Mouse (Mus musculus) liver, embryonic 16.5 days (tissue): ENCODE measurements around the gene Pafah1b3. TPM values are rescaled to one million over a fixed set of nuclear protein-coding genes. Genes with fewer than 3 reads are reported as not detected.
"Not testable (repeated sequence)": the region's sequence is repeated elsewhere in the genome, so short reads cannot be mapped to it uniquely, and the experiment has no call there.

Experiments used
- ATAC-seq: fragments of 200-750 bp; cut with Nextera tagmentation; 2 replicates; pipeline ENCODE4 v1.8.0; 2017; ENCODE audit warnings: low read depth, mild to moderate bottlenecking, moderate number of reproducible peaks, moderate library complexity
- H3K27ac ChIP-seq: fragments of 300-500 bp; sonication (generic); 2 replicates; pipeline ENCODE4 v1.5.1; 2014; ENCODE audit warnings: mild to moderate bottlenecking, low read length
- H3K27me3 ChIP-seq: fragments of 300-500 bp; sonication (generic); 2 replicates; pipeline ENCODE4 v1.6.1; 2014; ENCODE audit warnings: low read depth, low read length, mixed read lengths; ENCODE audit not compliant: control insufficient read depth, insufficient read depth
- H3K36me3 ChIP-seq: fragments of 300-500 bp; sonication (generic); 2 replicates; pipeline ENCODE4 v1.6.1; 2014; ENCODE audit warnings: mild to moderate bottlenecking; ENCODE audit not compliant: control insufficient read depth, insufficient read depth
- H3K4me1 ChIP-seq: fragments of 300-500 bp; sonication (generic); 2 replicates; pipeline ENCODE4 v1.6.1; 2014; ENCODE audit warnings: low read depth, low read length, mixed read lengths; ENCODE audit not compliant: control insufficient read depth
- H3K4me2 ChIP-seq: fragments of 300-500 bp; sonication (generic); 2 replicates; pipeline ENCODE4 v1.6.1; 2014; ENCODE audit warnings: low read depth, low read length, mixed read lengths
- H3K4me3 ChIP-seq: fragments of 300-500 bp; sonication (generic); 2 replicates; pipeline ENCODE4 v1.5.1; 2014; ENCODE audit warnings: low read depth, mild to moderate bottlenecking, low read length
- H3K9ac ChIP-seq: fragments of 300-500 bp; sonication (generic); 2 replicates; pipeline ENCODE4 v1.6.1; 2014; ENCODE audit warnings: low read depth, low read length
- H3K9me3 ChIP-seq: fragments of 300-500 bp; sonication (generic); replicated peaks from 2 replicates; pipeline ENCODE4 v1.6.1; 2016; ENCODE audit warnings: low read length; ENCODE audit not compliant: control insufficient read depth
- WGBS: fragments of 180-500 bp; shearing (Covaris S2); extraction: QIAGEN DNeasy Blood & Tissue Kit; methylation state at CpG from one replicate; pipeline ENCODE4 v1.1.7; 2014; ENCODE audit not compliant: insufficient replicate concordance; 5-methylcytosine and 5-hydroxymethylcytosine counted together
- polyA plus RNA-seq: library from polyadenylated mRNA; unstranded; fragments of >200 nt; fragmentation: Nextera tagmentation; extraction: Ambion mirVana; gene quantifications from 2 replicates; pipeline ENCODE4 v1.2.1, GENCODE M21; 2015

Pafah1b3 gene
- polyA plus RNA-seq: 25.6 and 26.2 TPM in 2 replicates

DNA sequence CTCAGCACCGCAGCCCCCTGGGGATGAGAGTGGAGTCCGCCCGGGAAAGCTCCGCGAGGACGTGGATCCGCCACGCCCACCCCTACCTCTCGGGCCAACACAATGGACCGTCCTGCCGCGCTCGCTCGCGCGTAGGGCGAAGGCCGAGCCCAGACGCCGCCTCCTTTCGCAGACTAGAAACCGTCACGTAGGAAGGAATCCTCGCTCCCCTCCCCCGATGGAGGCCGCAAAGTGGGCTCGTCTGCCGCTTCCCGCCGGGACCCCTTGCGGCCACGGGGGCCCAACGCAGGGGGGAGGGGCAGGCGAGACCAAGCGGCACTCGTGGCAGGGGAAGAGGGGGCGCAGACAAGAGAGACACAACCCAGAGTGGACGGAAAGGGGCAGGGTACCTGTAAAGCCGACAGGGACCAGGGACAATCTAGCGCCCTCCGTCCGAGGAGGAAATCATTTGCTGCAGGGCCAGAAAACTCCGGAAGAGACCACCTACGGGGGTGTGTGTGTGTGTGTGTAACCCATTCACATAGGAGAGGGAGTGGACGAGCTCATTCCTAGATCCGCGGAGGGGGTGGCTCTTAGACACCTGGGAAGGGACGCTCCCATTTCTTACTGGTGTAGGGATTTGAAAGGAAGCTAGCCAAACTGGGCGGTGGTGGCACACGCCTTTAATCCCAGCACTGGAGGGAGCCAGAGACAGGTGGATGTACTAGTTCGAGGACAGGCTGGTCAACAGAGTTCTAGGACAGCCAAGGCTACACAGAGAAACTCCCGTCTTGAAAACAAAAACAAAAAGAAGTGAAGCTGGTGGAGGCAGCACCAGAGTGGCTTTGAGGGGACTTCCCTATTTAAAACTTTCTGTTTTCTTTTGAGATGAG lies at the start of gene Pafah1b3:
Gene Pafah1b3 (minus strand): TSS at position 533 of the 872 bp plus-strand sequence.
- Histone ChIP-seq H3K4me3 (peak within 1 kb of the TSS; percentile 73), H3K4me2 (peak within 1 kb of the TSS; percentile 88), H3K9me3 (no peaks in the 10 kb centered on the region), H3K36me3 (peaks cover 12% of the 10 kb centered on the region), H3K27me3 (no peaks in the 10 kb centered on the region), H3K4me1 (peaks cover 19% of the 10 kb centered on the region), H3K27ac (peak within 1 kb of the TSS; percentile 75), H3K9ac (peak within 1 kb of the TSS; percentile 77)
- peak; percentile 88 for ATAC-seq
- under 1% methylated on average over 51 of the region's 52 CpGs for WGBS

DNA sequence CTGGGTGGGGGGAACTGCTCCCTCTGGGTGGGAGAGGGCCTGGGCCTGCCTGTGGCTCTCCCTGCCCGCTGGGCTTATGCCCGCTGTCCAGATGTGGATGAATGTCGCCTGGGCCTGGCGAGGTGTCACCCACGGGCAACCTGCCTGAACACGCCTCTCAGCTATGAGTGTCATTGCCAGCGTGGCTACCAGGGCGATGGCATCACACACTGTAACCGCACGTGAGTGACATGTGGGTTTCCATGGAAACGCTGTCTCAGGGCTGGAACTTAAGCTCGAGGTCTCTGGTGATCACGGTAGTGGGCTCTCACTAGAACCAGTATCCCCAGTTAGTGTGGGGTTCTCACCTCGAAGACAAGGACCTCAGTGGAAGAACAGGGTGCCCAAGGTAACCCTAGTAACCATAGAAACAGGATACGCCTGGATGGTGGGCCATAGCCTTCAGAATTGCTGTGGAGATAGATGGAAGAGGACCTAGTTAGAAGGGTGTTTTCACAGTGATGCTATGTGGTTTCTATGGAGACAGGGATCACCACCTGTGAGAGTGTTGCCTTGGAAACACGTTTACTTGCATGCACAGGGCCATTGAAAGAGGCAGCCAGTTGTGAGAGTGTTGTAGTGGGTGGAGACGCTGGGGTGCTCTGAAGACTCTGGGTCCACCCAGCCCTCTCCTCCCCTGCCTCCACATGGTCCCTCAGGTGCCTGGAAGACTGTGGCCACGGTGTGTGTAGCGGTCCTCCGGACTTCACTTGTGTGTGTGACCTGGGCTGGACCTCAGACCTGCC lies 43.4 kb upstream of the Pafah1b3 start:
- Histone ChIP-seq H3K27me3 (no peaks in the 10 kb centered on the region), H3K4me1 (no peaks in the 10 kb centered on the region), H3K36me3 (no peaks in the 10 kb centered on the region), H3K4me3 (no peak overlapping the region), H3K27ac (no peak overlapping the region), H3K4me2 (no peak overlapping the region), H3K9ac (no peak overlapping the region), H3K9me3 (no peaks in the 10 kb centered on the region)
- 65% methylated on average over 20 of the region's 20 CpGs for WGBS
- no peak for ATAC-seq

DNA sequence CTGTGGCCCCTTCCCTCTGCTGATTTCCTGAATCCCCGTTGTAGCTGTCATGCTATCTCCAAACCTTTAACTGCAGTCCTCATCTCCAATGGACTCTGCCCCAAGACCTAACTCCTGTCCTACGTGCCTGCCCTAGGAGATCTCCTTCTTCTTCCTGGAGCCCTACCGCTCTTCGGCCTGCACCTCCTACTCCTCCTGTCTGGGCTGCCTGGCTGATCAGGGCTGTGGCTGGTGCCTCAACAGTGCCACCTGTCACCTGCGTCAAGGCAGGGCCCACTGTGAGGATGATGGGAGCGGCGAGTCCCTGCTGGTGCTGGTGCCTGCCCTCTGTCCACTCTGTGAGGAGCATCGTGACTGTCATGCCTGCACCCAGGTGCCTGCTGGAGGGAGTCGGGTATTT lies 41.5 kb upstream of the Pafah1b3 start:
- no peak for ATAC-seq
- no peaks in the 10 kb centered on the region for H3K27me3 ChIP-seq
- 74% methylated on average over 9 of the region's 9 CpGs for WGBS
- no peaks in the 10 kb centered on the region for H3K9me3 ChIP-seq
- no peak overlapping the region for H3K4me3 ChIP-seq
- H3K27ac ChIP-seq: no peak overlapping the region
- H3K4me1 ChIP-seq: no peaks in the 10 kb centered on the region
- H3K9ac ChIP-seq: no peak overlapping the region
- H3K4me2 ChIP-seq: no peak overlapping the region
- H3K36me3 ChIP-seq: no peaks in the 10 kb centered on the region

DNA sequence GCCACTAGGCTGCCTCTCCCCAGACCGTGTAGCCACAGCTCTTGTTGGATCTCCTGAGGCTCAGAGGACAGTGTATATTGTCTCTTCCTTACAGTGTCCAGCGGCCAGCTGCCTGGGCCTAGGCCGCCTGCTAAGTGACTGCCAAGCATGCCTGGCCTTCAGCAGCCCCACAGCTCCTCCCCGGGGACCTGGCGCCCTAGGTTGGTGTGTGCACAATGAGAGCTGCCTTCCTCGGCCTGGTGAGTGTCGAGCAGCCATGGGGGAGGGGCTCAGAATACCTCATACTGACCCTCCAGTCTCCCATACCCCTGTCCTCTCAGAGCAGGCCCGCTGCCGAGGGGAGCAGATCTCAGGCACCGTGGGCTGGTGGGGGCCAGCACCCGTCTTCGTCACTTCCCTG lies 36.7 kb upstream of the Pafah1b3 start:
- no peak overlapping the region for H3K9ac ChIP-seq
- H3K36me3 ChIP-seq: no peaks in the 10 kb centered on the region
- H3K27me3 ChIP-seq: no peaks in the 10 kb centered on the region
- no peak for ATAC-seq
- H3K27ac ChIP-seq: no peak overlapping the region
- H3K4me3 ChIP-seq: no peak overlapping the region
- H3K4me2 ChIP-seq: no peak overlapping the region
- no peaks in the 10 kb centered on the region; the same call in 1 of the 2 replicates for H3K4me1 ChIP-seq
- H3K9me3 ChIP-seq: no peaks in the 10 kb centered on the region
- WGBS: 61% methylated on average over 12 of the region's 12 CpGs

DNA sequence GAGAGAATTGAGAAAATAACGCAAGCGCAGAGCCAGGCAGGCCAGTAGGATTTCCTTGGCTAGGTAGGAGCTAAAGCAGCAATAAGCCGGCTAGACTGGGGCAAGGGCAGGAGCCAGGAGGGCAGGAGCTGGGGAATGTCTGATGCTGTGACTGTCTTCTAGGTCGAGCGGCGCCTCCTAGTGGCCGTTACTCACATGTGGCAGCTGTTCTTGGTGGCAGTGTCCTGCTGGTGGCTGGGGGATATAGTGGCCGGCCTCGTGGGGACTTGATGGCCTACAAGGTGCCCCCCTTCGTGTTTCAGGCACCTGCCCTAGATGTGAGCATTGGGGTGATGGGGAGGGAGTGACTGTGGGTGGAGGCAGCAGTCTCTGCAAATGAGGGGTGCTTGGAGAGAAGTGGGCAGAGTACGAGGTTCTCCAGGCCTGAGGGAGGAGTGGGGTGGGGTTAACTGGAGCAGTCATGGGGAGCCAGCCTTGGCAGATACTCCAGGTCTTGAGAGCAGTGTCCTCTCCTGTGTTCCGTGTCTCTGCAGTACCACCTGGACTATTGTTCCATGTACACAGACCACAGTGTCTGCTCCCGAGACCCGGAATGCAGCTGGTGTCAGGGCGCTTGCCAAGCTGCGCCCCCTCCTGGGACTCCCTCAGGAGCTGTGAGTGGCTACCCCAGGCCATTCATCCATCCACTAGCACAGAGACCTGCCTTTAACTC lies 36.0 kb upstream of the Pafah1b3 start:
- H3K9me3 ChIP-seq: no peaks in the 10 kb centered on the region
- H3K4me3 ChIP-seq: no peak overlapping the region
- no peak overlapping the region for H3K27ac ChIP-seq
- H3K36me3 ChIP-seq: no peaks in the 10 kb centered on the region
- H3K27me3 ChIP-seq: no peaks in the 10 kb centered on the region
- H3K4me2 ChIP-seq: no peak overlapping the region
- no peak overlapping the region for H3K9ac ChIP-seq
- H3K4me1 ChIP-seq: no peaks in the 10 kb centered on the region; the same call in 1 of the 2 replicates
- WGBS: 41% methylated on average over 16 of the region's 16 CpGs
- peak; percentile 51 for ATAC-seq

DNA sequence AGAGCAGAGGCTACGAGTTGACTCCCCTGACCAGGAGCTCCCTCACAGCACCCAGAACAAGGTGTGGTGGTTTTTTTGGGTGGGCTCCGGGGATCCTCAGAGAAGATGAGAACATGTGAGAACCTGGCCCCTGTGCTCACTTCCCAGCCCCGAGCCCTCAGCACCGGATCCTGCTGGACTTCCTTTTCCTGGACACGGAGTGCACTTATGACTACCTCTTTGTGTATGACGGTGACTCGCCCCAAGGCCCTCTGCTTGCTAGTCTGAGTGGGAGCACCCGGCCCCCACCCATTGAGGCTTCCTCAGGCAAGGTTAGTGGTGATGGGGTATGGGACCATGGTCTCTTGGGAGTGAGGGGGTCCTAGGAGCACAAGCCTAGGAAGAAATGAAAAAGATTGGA lies 28.4 kb upstream of the Pafah1b3 start:
- no peak for ATAC-seq
- Histone ChIP-seq H3K4me3 (no peak overlapping the region), H3K36me3 (no peaks in the 10 kb centered on the region), H3K4me2 (no peak overlapping the region), H3K27ac (no peak overlapping the region), H3K27me3 (no peaks in the 10 kb centered on the region), H3K9ac (no peak overlapping the region), H3K4me1 (no peaks in the 10 kb centered on the region; the same call in 1 of the 2 replicates), H3K9me3 (no peaks in the 10 kb centered on the region)
- 52% methylated on average over 8 of the region's 8 CpGs for WGBS

DNA sequence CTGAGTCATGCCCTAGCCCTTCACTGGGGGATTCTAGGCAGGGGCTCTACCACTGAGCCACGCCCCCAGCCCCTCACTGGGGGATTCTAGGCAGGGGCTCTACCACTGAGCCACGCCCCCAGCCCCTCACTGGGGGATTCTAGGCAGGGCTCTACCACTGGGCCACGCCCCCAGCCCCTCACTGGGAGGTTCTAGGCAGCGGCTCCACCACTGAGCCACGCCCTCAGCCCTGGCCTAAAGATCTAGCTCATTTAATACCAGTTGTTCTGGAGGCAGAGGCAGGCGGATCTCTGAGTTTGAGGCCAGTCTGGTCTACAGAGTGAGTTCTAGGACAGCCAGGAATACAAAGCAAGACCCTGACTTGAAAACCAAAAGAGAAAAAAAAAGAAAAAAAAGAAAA lies 27.6 kb upstream of the Pafah1b3 start:
- H3K4me1 ChIP-seq, H3K27ac ChIP-seq, H3K9ac ChIP-seq, H3K9me3 ChIP-seq, H3K4me2 ChIP-seq, H3K4me3 ChIP-seq, ATAC-seq, H3K27me3 ChIP-seq, H3K36me3 ChIP-seq: not testable (repeated sequence)
- 54% methylated on average over 6 of the region's 6 CpGs for WGBS

DNA sequence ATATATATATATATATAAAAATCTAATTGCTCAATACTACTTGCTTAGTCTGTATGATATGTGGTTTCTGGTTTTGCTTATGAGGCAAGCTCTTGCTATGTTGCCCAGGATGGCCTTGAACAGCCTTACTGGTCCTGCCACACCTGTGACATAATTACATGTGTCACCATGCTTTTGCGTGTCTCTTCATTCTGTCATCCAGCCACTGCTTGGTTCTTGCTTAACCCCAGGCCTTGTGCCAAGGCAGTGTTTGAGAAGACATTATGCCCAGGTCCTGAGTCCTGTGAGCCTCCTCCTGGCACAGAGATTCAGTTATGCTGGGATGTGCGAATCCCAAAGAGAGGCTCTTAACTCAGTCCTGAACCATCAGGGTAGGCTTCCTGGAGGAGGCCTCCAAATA lies 25.4 kb upstream of the Pafah1b3 start:
- ATAC-seq: no peak
- no peaks in the 10 kb centered on the region for H3K36me3 ChIP-seq
- no peaks in the 10 kb centered on the region for H3K9me3 ChIP-seq
- H3K4me1 ChIP-seq: no peaks in the 10 kb centered on the region
- no peak overlapping the region for H3K9ac ChIP-seq
- no peak overlapping the region for H3K4me3 ChIP-seq
- H3K27me3 ChIP-seq: no peaks in the 10 kb centered on the region
- WGBS: 76% methylated on average over 2 of the region's 2 CpGs
- H3K27ac ChIP-seq: no peak overlapping the region
- no peak overlapping the region for H3K4me2 ChIP-seq
